22 mouse cellular contexts compared by ENCODE assay signal in genomic region chr2:29372176-29372575, GRCm38 (mm10).
"Had no signal": no experiment of that assay in that cellular context is flagged by ENCODE, and none has a peak within 500 bp of the region (broad histone marks: within the 10 kb centered on the region; RNA-seq: fewer than 3 reads in every experiment).

No protein-coding gene starts in this region.

- H3K4me3 ChIP-seq: kidney, embryonic 15.5 days; limb, embryonic 12.5 days; limb, embryonic 15.5 days; megakaryocyte, embryonic 14.5 days; midbrain, embryonic 10.5 days; midbrain, embryonic 13.5 days; myocyte; neural tube, embryonic 13.5 days; stomach, embryonic 15.5 days had no signal

- H3K4me1 ChIP-seq: limb, embryonic 15.5 days; megakaryocyte, embryonic 14.5 days; stomach, embryonic 15.5 days had no signal

- H3K4me2 ChIP-seq: kidney, embryonic 15.5 days; limb, embryonic 12.5 days; limb, embryonic 15.5 days; liver, embryonic 11.5 days; lung, embryonic 14.5 days; midbrain, embryonic 13.5 days; neural tube, embryonic 13.5 days; stomach, embryonic 15.5 days had no signal

- ATAC-seq: intestine, postnatal 0 days; liver, postnatal 0 days; lung, postnatal 0 days; midbrain, embryonic 13.5 days; midbrain, embryonic 16.5 days had no signal

- H3K27ac ChIP-seq: kidney, embryonic 15.5 days; limb, embryonic 12.5 days; limb, embryonic 15.5 days; liver, embryonic 14.5 days; midbrain, embryonic 10.5 days; midbrain, embryonic 13.5 days; neural tube, embryonic 13.5 days; stomach, embryonic 15.5 days had no signal

- H3K9ac ChIP-seq: kidney, embryonic 15.5 days; limb, embryonic 12.5 days; limb, embryonic 15.5 days; liver, embryonic 14.5 days; liver, postnatal 0 days; lung, embryonic 14.5 days; midbrain, embryonic 13.5 days; neural tube, embryonic 13.5 days; stomach, embryonic 15.5 days had no signal

- DNase-seq: kidney, adult 2 months; kidney, postnatal 10 days; left cerebral cortex, postnatal 4 days; liver, postnatal 0 days; lung, embryonic 14.5 days; right cerebral cortex, postnatal 25 days; spleen, adult 18-20 months; thymus, postnatal 25 days had no signal

- H3K9me3 ChIP-seq: kidney, embryonic 15.5 days; limb, embryonic 12.5 days; limb, embryonic 15.5 days; megakaryocyte, embryonic 14.5 days; midbrain, embryonic 10.5 days; midbrain, embryonic 13.5 days; neural tube, embryonic 13.5 days; stomach, embryonic 15.5 days had no signal

- H3K36me3 ChIP-seq: kidney, embryonic 15.5 days; limb, embryonic 12.5 days; midbrain, embryonic 13.5 days; neural tube, embryonic 13.5 days; stomach, embryonic 15.5 days had no signal

- H3K27me3 ChIP-seq: kidney, embryonic 15.5 days; limb, embryonic 12.5 days; limb, embryonic 15.5 days; megakaryocyte, embryonic 14.5 days; midbrain, embryonic 13.5 days; neural tube, embryonic 13.5 days; stomach, embryonic 15.5 days had no signal
